Mouse (Mus musculus): ENCODE results near the gene Tspan2. TPM values are rescaled to one million over a fixed set of nuclear protein-coding genes. Genes with fewer than 3 reads are reported as not detected.

Gene Tspan2
- polyA plus RNA-seq (2012; rRNA removed), result 2.7 and 4.1 TPM in 2 replicates

GRCm38 (mm10) chr3:102734313-102735030 lies at the start of gene Tspan2:
TSS of gene Tspan2 (plus strand) at chr3:102734529.

DNA sequence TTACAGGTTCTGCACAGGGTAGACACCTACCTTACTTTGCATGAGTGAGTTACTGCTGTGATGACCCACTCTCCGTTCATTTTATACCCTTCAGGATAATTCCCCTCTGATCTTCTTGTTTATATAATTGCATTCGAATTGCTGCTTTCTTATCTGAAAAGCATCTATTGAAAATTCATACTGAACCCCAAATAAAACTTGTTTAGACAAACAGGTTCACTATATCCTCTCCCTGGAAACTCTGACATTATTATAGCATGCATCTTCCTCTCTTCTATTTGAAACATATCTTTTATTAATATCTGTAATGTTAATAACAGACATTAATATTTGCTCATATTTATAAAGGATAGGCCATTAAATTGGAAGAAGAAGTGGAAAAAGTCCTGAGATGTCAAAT lies 48.3 kb downstream of the Tspan2 start, which contains the start of gene Tshb:
Tshb (minus strand) TSS at position 101 of the 400 bp plus-strand sequence.

Other genes with a start within 250 kb of the Tspan2 start
- not detected in 2 replicates for gene Tshb, start 48.2 kb downstream of the Tspan2 start, polyA plus RNA-seq (2012; rRNA removed)
- 0.37 TPM in 1 of 2 replicates, not detected in the other for gene Sycp1, start 201.6 kb downstream of the Tspan2 start, polyA plus RNA-seq (2012; rRNA removed)
- 0.09 and 0.11 TPM in 2 replicates for gene Nr1h5, start 229.6 kb downstream of the Tspan2 start, polyA plus RNA-seq (2012; rRNA removed)